Mouse (Mus musculus): ENCODE results near the gene Polr3b.

- TF ChIP-seq CTCF (IDR thresholded peaks at IDR 0.05; ENCODE audit: extremely low read depth, insufficient read length, insufficient replicate concordance, low read depth, low read length) (no peak), POLR2A (IDR thresholded peaks at IDR 0.05; ENCODE audit: low read depth, low read length) (no peak)
Measured at GRCm38 (mm10) chr10:84677871-84678270, 55.8 kb downstream of the Polr3b start.
